Mouse (Mus musculus): ENCODE measurements around the gene Fmnl2.

Fmnl2 gene

DNA sequence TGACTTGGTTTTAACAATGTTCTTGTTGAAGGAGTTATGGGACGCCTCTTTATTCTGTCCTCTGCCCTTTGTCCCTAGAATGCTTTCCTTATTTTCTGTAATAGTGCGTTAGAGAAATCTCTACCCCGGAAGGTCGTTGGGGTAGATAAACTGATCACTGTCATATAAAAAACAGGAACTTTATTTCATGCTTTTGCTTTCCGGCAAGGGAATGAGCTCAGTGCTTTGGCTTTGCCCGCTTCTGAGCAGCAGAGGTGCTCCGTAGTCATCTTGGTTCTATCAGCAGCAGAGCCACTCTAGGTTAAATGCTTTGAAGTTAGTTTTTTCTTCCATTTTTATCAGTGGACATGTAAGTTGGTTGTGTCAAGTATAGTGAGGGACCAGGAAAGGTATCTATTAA is 135.6 kb downstream of the Fmnl2 start:
- peak; percentile 35; the same call in 1 of the 2 replicates for TF ChIP-seq GATA4 (IDR thresholded peaks at IDR 0.05; ENCODE audit: insufficient replicate concordance, low read length)

DNA sequence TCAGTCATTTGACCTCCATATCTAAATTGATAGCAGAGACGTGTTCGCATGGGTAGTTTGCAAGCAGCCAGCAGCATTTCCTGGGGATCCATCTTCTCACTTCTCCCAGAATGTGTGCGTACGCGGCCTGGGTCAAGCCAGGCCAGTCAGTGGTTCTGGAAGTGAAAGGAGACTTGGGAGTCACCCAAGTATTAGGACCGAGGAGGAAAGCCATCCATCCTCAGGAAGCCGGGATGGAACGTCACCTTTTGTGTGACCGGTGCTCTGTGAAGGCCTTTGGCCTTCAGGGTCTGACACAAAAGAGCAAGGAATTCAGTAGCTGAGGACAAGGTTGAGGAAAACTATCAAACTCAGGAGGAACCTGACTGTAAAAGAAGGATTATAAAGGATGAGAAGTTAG is 136.9 kb downstream of the Fmnl2 start:
- TF ChIP-seq GATA4 (IDR thresholded peaks at IDR 0.05; ENCODE audit: insufficient replicate concordance, low read length): peak; percentile 10; the same call in 1 of the 2 replicates

DNA sequence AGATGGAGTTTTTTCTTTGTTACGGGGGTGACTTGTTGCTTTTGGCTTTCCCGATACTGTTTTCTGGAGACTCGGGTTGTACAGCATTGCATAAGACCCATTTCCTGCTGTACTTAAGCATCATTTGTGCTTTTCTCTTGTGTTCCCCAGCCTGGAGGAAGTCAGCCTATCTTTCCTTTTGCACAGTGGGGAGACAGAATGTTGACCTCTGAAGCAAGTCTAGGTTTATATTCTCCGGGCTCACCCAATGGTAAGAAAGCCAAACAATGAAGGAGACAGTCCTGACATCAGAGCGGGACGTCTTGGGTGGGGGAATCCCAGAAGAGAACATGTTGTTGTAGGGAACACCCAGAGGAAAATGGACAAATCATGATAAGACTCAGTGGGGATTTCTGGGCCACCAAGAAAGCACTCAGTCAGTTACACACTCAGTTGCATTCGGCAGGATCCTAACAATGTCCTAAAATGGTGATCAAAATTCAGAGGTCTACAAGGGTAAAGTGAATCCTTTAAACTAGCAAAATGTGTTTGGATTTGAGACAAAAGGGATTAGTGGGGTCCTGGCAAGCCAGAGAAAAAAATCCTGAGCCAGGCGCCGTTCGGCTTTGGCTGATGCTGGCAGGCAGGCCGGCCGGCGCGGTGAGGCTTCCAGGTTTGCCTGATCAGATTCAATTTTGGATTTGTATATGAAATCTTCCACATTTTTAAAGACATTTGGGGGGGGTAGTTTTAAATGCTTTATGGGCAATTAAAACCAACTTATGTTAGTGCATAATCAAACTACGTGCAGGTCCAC is 140.5 kb downstream of the Fmnl2 start:
- TF ChIP-seq GATA4 (IDR thresholded peaks at IDR 0.05; ENCODE audit: insufficient replicate concordance, low read length): peak; percentile 85; the same call in 1 of the 2 replicates

DNA sequence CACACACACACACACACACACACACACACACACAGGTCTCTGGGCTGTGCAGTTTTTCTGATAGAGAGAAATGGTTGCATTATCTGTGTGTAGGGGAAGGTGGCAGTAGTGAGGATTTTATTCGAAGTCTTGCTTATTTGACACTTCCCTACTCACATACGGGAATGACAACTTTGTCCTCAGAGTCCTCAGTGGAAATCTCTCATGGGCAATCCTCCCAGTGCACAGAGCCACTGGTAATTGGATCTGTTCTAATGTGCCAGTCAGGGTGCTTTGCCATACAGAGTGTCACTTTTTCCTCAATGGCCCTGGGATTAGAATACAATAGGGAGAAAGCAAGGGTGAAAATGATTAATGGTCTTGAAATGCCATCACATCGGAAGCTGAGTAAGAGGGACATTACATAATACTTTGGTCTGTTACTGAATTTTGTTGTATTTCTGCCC is 141.9 kb downstream of the Fmnl2 start:
- TF ChIP-seq GATA4 (IDR thresholded peaks at IDR 0.05; ENCODE audit: insufficient replicate concordance, low read length): no peak

DNA sequence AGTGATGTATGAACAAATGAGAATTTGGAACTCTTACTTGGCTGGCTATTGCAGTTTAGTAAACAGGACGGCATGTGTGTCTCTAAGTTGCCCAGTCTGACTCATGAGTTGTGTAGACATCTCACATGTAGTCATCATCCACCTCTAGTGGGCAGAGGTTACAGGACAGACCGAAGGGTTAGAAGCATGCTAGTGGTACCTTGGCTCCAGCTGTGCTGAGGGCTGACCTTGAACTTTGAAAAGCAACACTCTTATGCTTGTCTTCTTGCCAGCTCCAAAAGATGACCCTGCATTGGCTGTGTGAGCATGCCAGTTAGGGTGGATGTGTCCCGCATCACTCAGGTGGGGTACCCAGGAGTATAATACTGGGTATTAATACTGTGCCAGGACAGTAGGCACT is 142.8 kb downstream of the Fmnl2 start:
- TF ChIP-seq GATA4 (IDR thresholded peaks at IDR 0.05; ENCODE audit: insufficient replicate concordance, low read length): no peak

DNA sequence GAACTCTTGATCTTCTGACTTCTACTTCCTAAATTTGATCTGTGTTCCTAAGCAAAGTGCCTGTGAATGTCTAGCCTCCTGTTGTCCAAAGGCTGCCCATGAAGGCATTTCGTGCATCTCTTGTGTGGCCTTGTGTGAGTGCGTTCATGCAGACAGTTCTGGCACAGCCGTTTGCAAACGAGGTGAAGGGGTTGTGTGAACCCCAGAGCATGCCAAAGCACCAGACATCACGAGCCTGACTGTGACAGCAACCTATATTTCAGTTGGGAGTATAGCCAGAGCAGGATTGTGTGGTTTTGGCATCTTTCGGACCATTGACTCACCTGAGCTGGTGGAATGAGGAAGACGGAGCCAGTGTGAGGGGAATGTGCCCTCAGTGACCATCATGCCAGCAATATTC is 148.5 kb downstream of the Fmnl2 start:
- TF ChIP-seq GATA4 (IDR thresholded peaks at IDR 0.05; ENCODE audit: insufficient replicate concordance, low read length): no peak

DNA sequence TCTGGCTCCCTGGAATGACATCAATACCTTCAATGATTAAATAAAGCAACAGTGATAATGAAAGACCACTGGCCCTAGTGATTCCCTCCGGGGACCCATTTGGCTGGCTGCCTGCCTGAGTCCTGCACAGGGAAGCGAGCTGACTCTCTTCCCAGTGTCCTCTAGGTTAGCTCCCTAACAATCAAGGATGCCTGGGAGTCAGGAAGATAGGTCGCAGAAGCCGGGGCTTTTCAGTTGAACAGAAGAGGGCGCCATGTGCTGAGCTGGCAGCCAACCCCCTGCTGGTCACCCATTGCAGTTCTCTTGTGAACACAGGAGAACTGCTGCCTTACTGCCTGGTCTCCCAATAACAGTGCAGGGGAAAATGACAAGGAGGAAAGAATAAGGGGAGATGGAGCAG is 149.5 kb downstream of the Fmnl2 start:
- TF ChIP-seq GATA4 (IDR thresholded peaks at IDR 0.05; ENCODE audit: insufficient replicate concordance, low read length): no peak

DNA sequence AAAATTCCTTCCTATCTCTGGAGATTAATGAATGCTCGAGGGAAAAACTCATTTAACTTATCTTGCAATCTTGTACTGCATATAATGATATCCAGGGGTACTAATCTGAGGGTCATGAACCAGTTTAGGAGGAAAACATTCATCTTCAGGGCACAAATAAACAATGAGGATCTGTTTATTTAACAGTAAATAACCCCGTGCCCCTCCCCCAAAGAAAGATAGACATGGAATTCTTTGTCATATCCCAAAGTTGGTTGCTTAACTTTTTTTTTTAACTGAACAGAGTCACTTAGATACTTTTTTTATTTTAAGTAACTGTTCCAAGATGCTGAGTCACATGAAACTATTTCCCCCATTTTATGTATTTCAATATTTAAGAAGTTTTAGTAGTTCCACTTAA is 155.4 kb downstream of the Fmnl2 start:
- TF ChIP-seq GATA4 (IDR thresholded peaks at IDR 0.05; ENCODE audit: insufficient replicate concordance, low read length): peak; percentile 71; the same call in 1 of the 2 replicates

DNA sequence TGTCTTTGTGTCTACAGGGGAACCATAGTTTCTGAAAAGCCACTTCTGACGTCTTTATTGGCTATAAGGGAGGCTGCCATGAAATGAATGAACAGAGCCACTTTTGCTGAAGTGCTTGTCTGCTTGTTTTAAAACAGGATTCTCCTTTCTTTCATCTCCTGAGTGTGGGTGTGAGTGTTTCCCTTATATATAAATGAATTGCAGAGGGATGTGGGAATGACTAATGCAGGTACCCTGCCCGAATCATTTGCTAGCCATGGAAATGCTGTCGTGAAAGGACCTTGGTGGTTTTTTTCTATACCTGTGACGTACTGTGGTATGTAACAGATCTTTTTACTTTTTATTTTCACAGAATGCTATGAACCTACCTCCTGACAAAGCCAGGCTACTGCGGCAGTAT is 156.8 kb downstream of the Fmnl2 start:
- no peak for TF ChIP-seq GATA4 (IDR thresholded peaks at IDR 0.05; ENCODE audit: insufficient replicate concordance, low read length)

DNA sequence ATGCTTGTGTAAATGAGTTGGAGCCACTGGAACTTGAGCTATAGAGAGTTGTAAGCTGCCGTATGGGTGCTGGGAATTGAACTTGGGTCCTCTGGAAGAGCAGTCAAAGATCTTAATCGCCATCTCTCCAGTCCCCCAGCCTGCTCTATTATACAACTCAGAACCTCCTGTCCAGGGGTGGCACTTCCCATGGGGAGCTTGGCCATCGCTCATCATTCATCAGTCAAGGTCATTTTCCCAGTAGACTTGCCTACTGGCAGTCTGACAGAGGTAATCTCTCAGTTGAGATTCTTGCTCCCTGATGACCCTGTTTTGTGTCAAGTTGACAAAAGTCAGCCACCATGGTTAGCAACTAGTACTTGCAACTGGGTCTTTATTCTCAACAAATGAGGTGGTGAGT is 165.3 kb downstream of the Fmnl2 start:
- no peak for TF ChIP-seq GATA4 (IDR thresholded peaks at IDR 0.05; ENCODE audit: insufficient replicate concordance, low read length)

DNA sequence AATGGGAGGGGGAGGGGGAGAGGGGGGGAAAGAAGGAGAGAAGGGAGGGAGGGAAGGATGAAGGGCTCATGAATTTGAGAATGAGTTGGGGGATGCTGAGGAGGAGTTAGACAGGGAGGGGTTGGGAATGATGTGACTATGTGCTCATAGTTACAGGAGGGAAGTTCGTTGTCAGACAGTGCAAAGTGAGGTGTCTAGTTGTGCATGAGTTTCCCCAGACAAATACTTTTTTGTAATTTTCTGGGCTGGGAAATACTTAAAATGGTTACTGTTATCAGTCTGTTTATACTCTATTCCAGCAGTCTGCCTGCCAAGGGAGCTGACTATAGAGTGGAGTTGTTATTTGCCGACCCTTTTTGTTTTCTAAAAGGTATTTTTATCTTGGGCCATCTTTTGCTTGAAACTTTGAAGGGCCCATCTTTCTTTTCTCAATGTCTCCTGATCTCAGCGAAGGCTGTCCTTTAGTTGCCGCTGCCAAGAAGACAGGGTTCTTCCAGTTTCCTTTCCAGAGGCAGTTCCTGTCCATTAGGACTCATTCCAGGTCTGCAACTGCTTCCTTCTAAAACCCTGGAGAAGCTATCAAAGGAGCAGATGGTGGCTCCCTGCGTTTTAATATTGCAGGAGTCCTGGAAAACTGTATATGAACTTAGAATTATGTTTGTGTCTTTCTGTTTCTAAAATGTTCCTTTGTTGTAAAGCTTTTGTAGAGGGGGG is 168.6 kb downstream of the Fmnl2 start:
- no peak for TF ChIP-seq GATA4 (IDR thresholded peaks at IDR 0.05; ENCODE audit: insufficient replicate concordance, low read length)

DNA sequence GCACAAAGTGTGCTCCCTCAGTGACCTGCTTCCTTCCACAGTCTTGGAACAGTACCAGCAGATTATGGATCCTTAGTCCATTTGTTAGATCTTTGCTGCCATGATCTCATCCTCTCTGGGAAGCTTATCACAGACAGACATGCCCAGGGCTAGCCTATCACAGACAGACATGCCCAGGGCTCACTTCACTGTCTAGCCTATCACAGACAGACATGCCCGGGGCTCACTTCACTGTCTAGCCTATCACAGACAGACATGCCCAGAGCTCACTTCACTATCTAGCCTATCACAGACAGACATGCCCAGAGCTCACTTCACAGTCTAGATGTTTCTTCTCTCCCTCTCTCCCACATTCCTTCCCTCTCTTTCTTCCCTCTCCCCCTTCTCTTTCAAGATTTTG is 171.2 kb downstream of the Fmnl2 start:
- TF ChIP-seq GATA4 (IDR thresholded peaks at IDR 0.05; ENCODE audit: insufficient replicate concordance, low read length): no peak

DNA sequence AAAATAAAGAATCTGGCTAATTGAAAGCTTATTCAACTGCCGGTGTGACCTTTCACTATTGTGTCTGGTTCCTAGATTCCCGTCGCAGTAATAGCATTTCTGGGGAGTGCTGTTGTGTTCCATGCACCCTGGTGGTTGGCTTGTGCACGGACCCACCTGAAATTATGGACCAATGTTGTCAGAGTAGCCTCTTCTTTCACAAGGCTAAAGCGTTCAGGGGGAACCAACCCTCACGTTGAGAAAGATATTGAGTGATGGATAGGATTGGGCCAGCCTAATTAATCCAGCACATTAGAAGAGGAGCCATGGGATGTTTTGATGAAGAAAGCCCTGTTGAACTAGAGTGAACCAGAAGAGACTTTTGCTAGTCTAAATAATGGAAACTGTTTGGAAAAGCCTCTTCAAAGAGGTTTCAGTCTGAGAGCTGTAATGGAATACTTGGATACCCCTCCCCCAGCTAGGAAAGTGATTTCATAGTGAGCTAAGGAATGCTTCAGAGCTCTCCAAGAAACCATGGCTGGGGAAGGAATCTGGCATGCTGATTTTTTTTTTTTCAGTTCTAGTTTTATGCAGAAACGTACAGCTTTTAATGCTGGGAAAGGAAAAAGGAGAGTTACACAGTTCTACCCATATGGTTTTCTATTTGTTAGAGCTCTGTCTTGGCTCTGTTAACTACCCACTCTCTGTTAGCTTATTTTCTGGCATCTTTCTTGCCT is 172.2 kb downstream of the Fmnl2 start:
- TF ChIP-seq GATA4 (IDR thresholded peaks at IDR 0.05; ENCODE audit: insufficient replicate concordance, low read length): no peak

DNA sequence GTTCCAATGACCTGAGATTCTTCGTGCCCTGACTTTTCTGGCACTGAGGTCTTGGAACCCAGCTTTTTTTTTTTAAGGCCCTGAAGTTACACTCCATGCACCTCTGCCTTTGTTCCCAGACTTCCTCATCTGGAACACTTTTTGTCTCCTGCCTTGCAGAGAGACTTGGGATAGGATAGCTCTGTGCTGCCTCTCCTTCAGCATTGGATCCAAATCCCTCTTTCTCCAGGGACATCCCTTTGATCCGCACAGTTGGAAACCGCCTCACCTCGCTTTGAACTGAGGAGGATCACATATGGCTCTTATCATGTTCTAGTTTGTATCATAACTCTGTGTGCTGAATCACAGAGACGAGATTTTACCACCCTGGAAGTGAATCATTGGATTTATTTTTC is 172.8 kb downstream of the Fmnl2 start:
- TF ChIP-seq GATA4 (IDR thresholded peaks at IDR 0.05; ENCODE audit: insufficient replicate concordance, low read length): no peak

DNA sequence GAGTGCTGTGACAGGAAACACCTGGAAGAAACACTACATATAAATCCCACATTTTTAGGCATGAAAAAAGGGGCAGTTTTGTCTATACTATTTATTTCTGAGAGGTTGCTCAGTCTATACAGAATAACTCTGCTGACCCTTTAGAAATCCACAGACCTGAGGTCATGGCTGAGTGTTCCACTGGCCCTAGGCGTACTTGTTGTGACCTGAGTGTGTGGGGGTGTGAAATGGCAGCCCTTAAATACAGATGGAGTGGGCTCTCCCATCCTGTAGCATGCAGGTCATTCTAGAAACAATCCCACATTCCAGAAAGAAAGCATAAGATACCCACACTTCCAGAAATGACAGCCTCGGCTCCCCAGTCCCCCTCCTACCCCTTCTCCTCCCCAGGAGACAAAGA is 180.6 kb downstream of the Fmnl2 start:
- TF ChIP-seq GATA4 (IDR thresholded peaks at IDR 0.05; ENCODE audit: insufficient replicate concordance, low read length): no peak

DNA sequence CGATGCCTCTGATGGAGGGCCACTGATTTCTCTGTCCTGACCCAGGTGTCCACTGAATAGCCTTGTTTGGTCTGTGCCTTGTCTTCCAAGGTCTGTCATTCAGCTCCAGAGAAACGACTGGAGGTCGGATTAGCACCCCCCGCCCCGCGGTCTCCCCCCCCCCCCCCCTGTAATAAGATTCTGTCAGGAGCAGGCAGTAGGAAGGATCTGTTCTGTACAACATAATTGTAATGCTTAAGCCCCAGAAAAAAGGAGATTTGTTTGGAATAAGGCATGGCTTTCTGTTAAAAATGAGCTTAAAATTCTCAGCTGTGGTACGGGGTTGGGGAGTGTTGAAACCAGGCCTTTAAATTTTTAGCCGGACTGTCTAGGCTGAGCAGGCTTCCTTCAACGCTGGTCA is 181.1 kb downstream of the Fmnl2 start:
- TF ChIP-seq GATA4 (IDR thresholded peaks at IDR 0.05; ENCODE audit: insufficient replicate concordance, low read length): no peak
